Mouse (Mus musculus) T-helper 17 cell (primary cell): ENCODE results near the gene G3bp2.

Experiments
- in situ Hi-C, 2 experiments: fragments of 300-600 bp; cut with MboI, MseI; formaldehyde crosslinking; loops; 1 replicate in 1 of 2; 2 replicates in 1 of 2; pipeline ENCODE4 v1.15.1; 2025; ENCODE audit warnings: high pct_unique_total_duplicates in 2 of 2

Gene G3bp2

DNA sequence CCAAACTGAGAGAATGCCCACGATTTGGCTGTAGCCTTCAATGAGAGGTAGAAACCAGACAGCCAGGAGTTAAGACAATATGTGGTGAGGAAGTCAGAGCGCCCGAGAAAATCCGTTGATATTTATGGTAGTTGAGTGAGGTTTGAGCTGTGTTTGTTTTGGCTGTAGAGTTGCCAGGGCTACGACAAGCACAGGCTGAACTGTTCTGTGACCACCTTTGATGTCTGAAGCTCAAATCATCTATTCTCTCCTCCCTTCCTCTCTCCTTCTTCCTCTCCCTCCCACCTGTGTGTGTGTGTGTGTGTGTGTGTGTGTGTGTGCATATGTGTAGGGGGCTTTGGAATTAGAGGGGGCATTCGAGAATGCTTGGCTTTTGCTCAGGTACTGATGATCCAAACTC lies 19.5 kb upstream of the G3bp2 start:
- in situ Hi-C loops, result no loop called here

DNA sequence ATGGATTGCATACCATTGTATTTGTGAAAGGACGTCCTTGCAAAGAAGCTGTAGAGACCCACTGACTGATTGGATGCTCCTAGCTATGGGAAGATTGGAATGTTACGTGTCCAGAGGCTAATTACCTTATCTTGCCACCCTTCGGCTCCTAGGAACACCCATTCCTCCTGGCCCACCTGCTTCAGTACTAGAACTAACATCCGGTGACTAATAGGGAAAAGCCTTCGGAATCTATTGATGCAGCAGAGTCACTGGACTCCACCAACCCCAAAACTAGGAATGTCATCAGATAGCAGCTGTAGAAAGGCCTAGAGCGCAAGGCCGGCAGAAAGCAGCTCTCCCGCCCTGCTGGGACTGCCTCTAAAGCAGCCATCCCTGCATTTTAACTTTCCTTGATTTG lies 18.1 kb upstream of the G3bp2 start:
- in situ Hi-C loops, result no loop called here

DNA sequence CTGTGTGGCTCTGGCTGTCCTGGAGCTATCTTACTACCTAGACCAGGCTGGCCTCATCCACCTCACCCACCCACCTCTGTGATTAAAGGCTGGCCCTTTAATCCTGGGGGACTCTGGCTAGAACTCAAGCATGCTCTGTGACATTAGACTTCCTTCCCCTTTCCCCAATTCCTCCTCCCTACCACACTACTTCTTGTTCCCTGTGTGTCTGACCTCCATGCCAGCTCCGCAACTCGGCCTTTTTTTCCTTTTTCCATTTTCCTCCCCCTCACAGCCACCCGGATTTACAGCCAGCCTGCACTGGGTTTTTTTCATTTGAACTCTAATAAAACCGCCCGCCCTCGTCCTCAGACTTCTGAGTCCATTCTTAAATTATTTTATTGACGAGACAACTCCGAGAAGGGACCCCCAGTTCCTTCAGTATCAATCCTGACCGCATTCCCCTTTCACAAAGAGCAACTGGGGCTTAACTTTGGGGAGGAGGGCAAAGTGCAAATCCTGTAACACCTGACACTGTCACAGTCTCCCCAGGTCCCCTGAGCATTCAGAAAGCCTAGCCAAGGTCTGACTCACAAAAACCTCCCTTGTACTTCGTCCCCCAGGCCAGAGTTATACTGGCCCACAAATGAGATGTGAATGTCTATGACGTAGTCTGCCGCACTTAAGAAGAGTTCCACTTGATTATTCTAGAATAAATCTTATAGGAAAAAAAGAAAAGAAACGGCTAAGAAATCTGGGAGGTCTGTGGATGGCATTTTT lies 15.0 kb upstream of the G3bp2 start:
- in situ Hi-C loops, result no loop called here

DNA sequence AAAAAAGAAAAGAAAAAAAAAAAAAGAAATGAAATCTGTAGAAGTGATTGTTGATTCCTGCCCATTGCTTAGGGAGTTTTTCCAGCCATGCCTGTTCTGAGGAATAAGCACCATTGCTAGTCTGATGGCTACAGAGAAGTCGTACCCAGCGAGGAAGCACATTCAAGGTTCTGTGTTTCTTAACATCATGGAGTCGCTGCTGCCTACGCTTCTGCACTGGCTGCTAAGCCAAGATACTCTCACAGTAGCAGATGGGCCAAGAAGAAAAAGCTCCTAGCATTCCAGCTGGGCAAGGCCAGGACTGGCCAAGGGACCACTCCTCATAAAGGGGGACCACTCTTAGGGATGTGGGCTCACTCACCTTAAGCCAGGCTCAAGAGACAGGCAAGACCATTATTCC lies 14.3 kb upstream of the G3bp2 start:
- in situ Hi-C loops, result no loop called here

DNA sequence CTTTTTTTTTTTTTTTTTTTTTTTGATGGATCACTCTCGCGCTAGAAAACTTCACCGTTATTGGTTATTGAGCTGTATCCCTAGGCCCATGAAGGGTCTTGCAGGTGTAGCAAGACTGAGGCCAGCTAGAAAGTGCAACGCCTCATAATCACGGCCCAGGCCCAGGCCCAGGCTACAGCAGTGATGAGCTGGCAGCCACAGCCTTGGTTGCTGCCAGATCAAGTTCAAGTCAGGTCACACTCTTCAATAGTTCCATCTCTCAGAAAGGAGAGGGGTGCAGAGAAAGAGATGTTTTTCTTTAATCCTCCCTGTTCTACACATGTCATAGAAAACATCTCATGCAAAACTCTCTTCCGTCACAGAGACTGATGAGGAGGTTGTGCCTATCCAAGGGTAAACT lies 13.3 kb upstream of the G3bp2 start:
- in situ Hi-C loops, result no loop called here

DNA sequence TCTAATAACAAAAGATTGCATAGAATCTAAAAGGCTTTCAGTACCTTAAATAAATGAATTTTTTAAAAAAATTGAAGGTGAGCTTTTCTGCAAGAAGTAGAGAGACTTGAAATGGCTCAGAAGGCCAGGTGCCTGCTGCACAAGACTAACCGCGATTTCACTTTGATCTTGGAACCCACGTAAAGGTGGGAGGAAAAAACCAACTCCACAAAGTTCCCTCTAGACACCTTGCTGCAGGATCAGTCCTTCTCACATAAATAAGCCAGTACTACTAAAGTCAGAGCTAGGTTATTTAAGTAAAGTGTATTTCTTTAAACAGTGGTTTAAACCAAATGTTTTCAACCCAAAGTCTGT lies 10.5 kb upstream of the G3bp2 start:
- in situ Hi-C loops, result no loop called here

DNA sequence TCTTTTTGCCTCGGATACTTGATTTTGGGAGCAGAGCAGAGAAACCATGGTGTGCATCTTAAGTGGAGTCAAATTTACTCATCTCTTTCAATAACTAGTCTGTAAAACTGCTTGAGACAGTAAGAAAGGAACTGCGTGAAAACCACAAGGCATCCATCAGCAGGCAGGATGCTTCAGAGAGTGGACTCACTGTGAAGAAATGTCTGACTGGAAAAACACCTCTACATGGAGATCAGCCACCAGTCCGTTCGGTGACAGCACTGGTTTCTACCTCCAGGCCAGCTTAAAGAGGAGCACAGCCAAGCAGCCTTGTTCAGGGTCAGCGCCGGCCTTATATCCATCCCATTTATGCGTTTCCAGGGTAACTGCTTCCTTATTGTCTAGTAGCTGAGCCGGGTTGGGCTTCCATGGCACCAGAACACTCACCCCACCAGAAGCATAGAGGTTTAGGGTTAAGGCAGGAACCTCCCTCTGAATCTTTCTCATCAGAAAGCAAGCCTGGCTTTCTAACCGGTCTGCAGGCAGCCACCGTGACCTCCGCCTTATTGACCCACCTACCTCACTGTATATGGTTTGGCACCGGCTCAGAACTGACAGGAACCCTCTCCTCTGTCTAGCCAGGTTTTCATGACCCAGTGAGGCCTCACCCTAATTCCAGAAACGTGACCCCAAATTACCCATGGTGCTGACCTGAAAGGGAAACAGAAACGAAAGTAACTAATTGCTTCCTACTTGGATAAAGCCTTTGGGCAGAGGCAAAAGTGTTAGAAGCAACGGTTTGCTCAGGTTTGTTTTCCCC lies 9.9 kb upstream of the G3bp2 start:
- in situ Hi-C loops, result no loop called here

DNA sequence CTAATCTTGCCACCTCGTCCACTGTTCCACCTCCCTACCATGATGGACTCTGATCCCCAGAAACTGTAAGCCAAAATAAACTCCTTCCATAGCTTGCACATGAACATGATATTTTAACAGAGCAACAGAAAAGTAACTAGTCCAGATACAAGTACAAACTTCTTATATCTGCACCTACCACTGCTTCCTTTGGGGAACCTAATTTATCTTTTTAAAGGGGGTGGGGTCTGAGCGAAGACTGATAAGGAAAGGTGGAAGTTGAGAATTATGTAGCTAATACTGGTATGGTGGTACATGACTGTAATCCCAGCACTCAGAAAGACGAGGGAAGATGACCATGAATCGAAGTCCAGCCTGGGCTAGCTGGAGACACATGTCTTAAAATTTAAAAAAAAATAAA lies 4.0 kb upstream of the G3bp2 start:
- in situ Hi-C loops, result no loop called here

DNA sequence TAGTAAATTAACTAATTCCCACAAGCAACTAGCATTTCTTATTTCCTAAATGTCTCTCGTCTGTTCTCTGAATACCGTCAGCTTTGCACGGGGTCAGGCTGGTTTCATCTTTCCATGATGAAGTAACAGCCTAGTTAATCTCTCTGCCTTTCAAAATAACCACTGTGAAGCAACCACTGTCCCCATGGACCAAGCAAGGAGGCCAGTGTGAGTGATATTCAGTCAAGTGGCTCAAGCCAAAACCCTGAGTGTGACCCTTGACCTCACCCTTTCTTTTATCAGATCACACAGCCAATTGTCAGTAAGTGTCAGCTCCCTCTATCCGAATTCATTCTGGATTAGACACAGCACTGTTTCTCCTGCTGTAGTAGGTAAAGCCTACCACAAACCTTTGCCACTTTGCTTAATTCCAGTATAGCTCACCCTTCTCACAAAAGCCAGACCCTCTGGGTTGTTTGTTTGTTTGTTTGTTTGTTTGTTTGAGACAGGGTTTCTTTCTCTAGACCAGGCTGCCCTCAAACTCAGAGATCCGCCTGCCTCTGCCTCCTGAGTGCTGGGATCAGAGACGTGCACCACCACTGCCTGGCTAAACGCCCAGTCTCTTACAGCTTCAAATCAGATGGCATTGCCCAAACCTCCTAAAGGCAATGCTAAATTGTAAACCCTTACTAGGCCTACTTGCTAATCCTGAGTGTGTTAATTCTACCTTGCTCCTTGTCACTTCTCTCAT lies 2.5 kb upstream of the G3bp2 start:
- in situ Hi-C loops, result no loop called here

DNA sequence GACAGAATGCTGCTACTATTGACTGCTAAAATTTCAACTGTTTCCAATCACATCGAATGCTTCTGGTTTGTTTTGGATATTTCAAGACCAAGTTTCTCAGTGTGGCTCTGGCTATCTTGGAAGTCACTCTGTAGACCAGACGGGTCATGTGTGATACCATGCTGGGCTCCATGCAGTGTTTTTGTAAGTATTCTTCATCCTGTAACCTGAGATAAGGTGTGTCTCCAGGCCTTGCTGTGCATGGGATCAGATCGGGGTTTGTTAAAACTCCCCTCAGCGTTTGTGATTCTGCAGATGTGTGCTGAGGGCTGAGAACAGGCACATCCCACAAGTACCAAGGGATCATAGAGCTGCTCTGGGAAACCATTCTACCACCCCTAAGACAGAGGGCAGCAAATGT lies 1.7 kb upstream of the G3bp2 start:
- in situ Hi-C loops, result no loop called here

DNA sequence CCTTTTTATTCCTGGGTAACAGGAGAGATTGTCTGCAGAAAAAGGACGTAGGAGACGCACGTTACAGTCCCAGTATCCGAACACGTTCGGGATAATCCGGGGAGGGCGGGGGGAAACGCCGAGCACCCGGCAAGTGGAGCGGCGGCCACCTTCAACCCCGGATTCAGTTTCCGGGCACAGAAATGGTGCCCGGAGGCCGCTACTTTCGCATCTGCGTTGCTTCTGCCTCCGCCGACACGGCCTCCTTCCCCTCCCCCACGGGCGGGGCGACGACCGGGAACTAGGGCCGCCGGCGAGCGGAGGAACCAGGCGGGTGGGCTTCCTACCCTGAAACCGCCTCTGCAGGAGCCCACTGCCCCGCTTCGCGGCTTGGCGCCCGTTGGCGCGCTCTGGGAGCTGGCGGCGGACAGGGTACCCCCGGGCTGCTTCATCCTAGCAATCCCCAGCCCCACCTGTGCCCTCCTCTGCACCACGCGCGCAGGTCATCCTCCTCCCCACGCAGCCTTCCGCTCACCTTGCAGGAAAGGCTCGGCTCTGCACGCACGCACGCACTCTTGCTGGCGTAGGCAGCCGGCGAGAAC lies 608 bp downstream of the G3bp2 start:
- in situ Hi-C loops, result no loop called here

DNA sequence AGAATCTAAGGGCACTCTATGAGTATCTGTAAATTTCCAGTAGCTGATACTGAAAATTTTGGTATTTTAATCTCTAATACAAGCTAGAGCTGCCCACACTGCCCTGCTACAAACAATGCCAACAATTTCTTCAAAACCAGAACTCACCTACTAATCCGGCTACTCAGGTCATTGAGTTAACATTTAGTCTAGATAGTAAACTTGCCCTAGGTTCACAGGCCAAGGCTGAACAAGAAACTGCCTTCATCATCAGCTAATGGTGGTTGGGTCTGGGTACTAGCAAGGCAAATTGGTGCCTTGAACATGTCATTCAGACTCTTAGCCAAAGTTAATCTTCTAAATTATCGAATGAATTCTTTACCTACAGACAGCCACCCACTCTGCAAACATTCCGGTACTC lies 2.2 kb downstream of the G3bp2 start:
- in situ Hi-C loops, result no loop called here

DNA sequence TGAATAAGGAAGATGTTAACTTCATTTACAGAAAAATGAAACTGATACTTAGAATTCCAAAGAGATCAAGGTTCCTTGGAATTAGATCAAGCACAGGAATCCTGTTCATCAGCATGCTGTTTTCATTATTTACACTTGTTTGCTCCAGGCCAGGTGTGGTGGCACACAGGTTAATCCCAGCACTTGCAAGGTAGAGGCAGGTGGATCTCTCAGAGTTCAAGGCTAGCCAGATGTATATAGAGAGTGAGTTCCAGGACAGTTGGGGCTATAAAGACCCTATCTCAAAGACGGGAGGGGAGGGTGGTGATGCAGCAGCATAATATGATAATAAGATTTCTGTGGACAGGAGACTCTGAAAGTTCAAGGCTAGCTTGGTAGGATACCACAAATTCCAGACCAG lies 3.1 kb downstream of the G3bp2 start:
- in situ Hi-C loops, result no loop called here

DNA sequence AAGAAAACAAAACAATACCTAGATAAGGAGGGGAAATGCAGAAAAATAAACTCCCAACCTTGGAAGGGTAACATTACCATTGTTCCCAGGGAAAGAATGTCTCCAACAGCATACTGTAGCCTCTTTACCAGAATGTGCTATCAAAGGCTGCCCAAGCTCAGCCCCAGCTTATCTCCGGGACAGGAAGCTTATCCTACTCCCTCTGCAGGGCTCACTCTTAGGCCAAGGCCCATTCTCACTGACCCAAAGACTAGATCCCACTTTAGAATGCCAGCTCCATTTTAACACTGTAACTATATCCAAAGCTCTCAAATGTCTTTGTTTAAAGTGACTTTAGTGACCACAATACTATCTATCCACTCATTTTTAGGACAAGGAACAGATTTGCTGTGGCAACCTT lies 4.2 kb downstream of the G3bp2 start:
- in situ Hi-C loops, result loop anchor here in 1 of 2 experiments (5.0 kb wide), 1 partner anchor 38 kb away; no protein-coding TSS in a partner anchor

DNA sequence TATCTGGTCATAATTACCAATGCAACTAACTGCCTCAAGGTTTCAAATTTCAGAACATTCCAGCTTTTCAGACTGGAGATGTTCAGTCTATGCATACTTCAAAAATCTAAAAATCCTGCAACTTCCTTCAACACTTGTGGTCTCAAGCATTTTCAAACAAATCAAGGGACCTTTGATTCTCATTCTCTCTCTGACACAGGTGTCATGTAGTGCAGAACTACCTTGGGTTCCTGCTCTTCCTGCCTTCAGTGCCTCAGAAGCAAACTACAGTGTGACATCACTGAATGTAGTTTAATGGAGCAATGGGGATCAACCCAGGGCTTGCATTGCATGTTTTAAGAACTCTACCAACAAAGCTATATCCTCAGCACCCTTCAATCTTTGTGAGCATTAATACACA lies 4.8 kb downstream of the G3bp2 start:
- in situ Hi-C loops, result loop anchor here in 1 of 2 experiments (5.0 kb wide), 1 partner anchor 39 kb away; no protein-coding TSS in a partner anchor

DNA sequence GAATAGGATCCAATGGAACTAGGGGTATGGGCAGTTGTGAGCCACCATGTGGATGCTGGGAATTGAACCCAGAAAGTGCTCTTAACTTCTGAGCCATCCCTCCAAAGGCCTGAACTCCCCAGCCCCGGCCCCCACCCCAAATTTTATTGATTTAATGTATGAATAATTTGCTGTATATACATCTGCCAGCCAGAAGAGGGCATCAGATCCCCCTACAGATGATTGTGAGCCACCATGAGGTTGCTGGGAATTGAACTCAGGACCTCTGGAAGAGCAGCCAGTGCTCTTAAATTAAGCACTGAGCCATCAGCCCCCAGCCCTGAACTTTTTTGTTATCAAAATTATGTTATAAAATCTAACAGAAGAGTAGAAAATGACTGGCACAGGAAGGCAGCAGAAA lies 7.2 kb downstream of the G3bp2 start:
- in situ Hi-C loops, result loop anchor here in 1 of 2 experiments (5.0 kb wide), 1 partner anchor 41 kb away; no protein-coding TSS in a partner anchor

DNA sequence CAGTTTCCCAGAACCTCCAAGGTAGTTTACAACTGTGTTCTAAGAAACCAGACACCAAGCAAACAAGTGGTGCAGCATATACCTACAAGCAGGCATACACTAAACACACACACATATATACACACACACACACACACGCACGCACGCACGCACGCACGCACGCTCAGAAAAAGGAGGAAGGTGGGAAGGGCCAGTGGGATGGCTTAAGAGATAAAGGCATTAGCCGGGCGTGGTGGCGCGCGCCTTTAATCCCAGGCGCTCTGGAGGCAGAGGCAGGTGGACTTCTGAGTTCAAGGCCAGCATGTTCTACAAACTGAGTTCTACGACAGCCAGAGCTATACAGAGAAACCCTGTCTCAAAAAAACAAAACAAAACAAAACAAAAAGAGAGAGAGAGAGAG lies 9.5 kb downstream of the G3bp2 start:
- in situ Hi-C loops, result no loop called here

DNA sequence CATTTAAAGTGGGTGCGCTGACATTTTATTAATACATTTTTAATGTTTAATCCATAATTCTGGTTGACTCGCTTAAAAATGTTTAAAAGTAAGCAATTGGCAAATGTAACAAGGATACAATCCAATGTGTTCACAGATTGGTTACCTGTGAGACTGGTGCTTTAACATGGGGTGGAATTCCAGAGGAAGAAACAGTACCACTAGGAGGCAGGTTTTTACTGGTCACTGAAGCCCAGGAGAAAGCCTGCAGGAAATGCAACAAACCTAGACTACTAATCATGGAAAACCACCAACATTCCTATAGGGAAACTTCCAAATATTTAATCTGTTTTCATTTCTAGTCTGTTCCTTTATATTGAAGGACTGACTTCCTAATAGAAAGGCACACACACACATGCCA lies 20.3 kb downstream of the G3bp2 start:
- in situ Hi-C loops, result loop anchor here in 1 of 2 experiments (10.0 kb wide), 1 partner anchor 1828 kb away; no protein-coding TSS in a partner anchor

DNA sequence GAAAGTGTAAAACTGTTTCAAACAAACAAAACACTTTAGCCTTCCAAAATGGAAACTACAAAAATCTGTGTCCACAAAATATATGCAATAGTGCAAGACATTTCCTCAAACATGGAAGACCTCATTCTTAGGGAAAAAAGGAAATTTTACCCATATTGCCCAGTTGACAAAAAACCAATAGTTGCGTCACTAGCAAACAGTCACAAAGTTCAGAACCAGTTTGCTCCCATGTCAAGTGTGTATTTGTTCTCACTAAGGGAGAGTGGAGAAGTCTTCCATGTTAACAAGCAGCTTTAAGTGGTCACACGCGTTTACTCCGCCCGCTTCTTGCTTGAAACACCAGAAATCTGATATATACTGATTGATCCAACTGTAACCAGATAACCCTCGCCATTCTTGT lies 30.7 kb downstream of the G3bp2 start:
- in situ Hi-C loops, result no loop called here

DNA sequence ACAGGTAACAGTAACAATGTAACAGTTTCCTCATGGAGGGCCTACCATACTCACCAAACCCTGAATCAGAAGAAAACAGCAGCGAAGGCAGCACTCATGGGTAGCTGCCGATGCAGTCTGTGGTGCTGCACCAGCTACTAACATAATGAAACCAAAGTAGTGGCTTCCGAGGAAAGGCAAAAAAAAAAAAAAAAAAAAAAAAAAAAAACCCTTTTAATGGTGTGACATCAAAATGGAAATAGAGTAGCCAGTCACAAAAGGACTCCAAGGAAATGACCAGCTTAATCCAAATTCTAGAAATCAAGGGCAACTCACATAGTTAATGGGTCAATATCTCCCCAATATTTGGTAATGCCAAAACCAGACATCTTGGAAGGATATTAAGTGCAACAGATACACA lies 33.1 kb downstream of the G3bp2 start:
- in situ Hi-C loops, result no loop called here

DNA sequence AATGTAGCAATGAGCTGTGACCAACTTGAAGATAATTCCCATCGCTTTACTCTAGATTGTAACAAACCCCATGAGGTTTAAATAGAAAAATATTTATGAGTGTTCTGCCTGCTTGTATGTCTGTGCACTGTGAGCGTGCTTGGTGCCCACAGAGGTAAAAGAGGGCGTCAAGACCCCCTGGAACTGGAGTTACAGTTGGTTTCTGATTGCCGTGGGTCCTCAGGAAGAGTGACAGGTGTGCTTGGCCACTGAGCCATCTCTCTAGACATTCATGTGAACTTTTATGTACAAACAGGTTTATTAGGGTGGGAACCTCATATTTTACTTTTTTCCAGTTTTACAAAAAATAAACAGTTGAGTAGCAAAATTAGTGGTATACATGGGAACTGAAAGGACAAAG lies 39.7 kb downstream of the G3bp2 start, which contains the start of gene Cdkl2:
Gene Cdkl2 (minus strand): TSS at position 101 of the 400 bp plus-strand sequence.
- in situ Hi-C loops, result loop anchor here in 1 of 2 experiments (5.0 kb wide), 1 partner anchor 86 kb away; no protein-coding TSS in a partner anchor
